8 mouse cellular contexts compared by ENCODE assay signal in genomic region chr6:21987554-21987953, GRCm38 (mm10). TPM values are rescaled to one million over a fixed set of nuclear protein-coding genes. Genes with fewer than 3 reads are reported as not detected.
A peak's percentile ranks its signal among the peaks of the same experiment; 100 is the strongest.
DNase-seq lines count a peak whose midpoint lies in the region; ATAC-seq and TF ChIP-seq lines count a peak whose summit lies in the region.

No protein-coding gene starts in this region.

- 96% methylated on average over 2 of the region's 2 CpGs for WGBS in kidney, adult 2 months
- WGBS in embryonic facial prominence, embryonic 13.5 days = 34% methylated on average over 2 of the region's 2 CpGs
- WGBS in limb, embryonic 14.5 days = 18% methylated on average over 2 of the region's 2 CpGs

- no peak for ATAC-seq in embryonic facial prominence, embryonic 13.5 days (ENCODE audit: insufficient number of reproducible peaks, insufficient read depth, low FRiP score, low TSS enrichment, low read depth)
- ATAC-seq in limb, embryonic 14.5 days (ENCODE audit: low FRiP score, low read depth) = no peak

- no peak for TF ChIP-seq CTCF in kidney, adult 2 months (conservative IDR thresholded peaks at IDR 0.05; ENCODE audit: insufficient read depth, insufficient read length, low read depth, low read length)

- no peak overlapping the region for H3K27ac ChIP-seq in kidney, adult 2 months (ENCODE audit: insufficient read depth, low read depth, low read length)
- H3K27ac ChIP-seq in embryonic facial prominence, embryonic 13.5 days = peak overlapping the region; percentile 89
- peak overlapping the region; percentile 84 for H3K27ac ChIP-seq in limb, embryonic 14.5 days (replicated peaks; ENCODE audit: low read depth, low read length)

- no peaks in the 10 kb centered on the region for H3K9me3 ChIP-seq in embryonic facial prominence, embryonic 13.5 days
- H3K9me3 ChIP-seq in limb, embryonic 14.5 days (ENCODE audit: control insufficient read depth, low read length) = no peaks in the 10 kb centered on the region

- H3K9ac ChIP-seq in embryonic facial prominence, embryonic 13.5 days = peak overlapping the region; percentile 78
- peak overlapping the region; percentile 84 for H3K9ac ChIP-seq in limb, embryonic 14.5 days (ENCODE audit: low read depth, low read length, severe bottlenecking)

- H3K4me3 ChIP-seq in kidney, adult 2 months (ENCODE audit: insufficient read depth, low read depth, low read length) = 0 out of 2 replicates have a peak overlapping the region, but pooled peaks have one; percentile 31
- H3K4me3 ChIP-seq in embryonic facial prominence, embryonic 13.5 days = peak overlapping the region; percentile 59
- peak overlapping the region; percentile 60 for H3K4me3 ChIP-seq in limb, embryonic 14.5 days (replicated peaks; ENCODE audit: low read length)

- no peak for TF ChIP-seq POLR2A in kidney, adult 2 months (IDR thresholded peaks at IDR 0.05; ENCODE audit: low read depth, low read length)
- TF ChIP-seq POLR2A in limb, embryonic 14.5 days (IDR thresholded peaks at IDR 0.05; ENCODE audit: borderline replicate concordance, extremely low read depth, insufficient read depth, insufficient read length) = no peak

- no peaks in the 10 kb centered on the region for H3K36me3 ChIP-seq in kidney, adult 2 months (ENCODE audit: control insufficient read depth, insufficient read depth, low read length)
- H3K36me3 ChIP-seq in embryonic facial prominence, embryonic 13.5 days = no peaks in the 10 kb centered on the region
- no peaks in the 10 kb centered on the region; the same call in 1 of the 2 replicates for H3K36me3 ChIP-seq in limb, embryonic 14.5 days (ENCODE audit: control insufficient read depth, insufficient read depth, low read length)

- H3K27me3 ChIP-seq in kidney, adult 2 months (replicated peaks; ENCODE audit: control insufficient read depth, insufficient read depth, low read length) = no peaks in the 10 kb centered on the region; the same call in 1 of the 2 replicates
- no peaks in the 10 kb centered on the region for H3K27me3 ChIP-seq in embryonic facial prominence, embryonic 13.5 days
- H3K27me3 ChIP-seq in limb, embryonic 14.5 days (ENCODE audit: control insufficient read depth, insufficient read depth, low read length) = no peaks in the 10 kb centered on the region

- peak overlapping the region; percentile 83 for H3K4me2 ChIP-seq in embryonic facial prominence, embryonic 13.5 days
- H3K4me2 ChIP-seq in limb, embryonic 14.5 days (replicated peaks; ENCODE audit: low read depth, low read length, severe bottlenecking) = peak overlapping the region; percentile 67

- no peak for DNase-seq in kidney, adult 2 months
- no peak for DNase-seq in kidney, postnatal 4 days
- DNase-seq in NIH3T3 (ENCODE audit: low read depth) = peak; percentile 48
- no peak for DNase-seq in limb, embryonic 14.5 days (ENCODE audit: low spot score)
- no peak for DNase-seq in right cerebral cortex, postnatal 10 days (ENCODE audit: low spot score in 2 of 2)
- no peak for DNase-seq in cerebellum, adult 9-11 months
- DNase-seq in B cell, adult 2 months = no peak

- H3K4me1 ChIP-seq in kidney, adult 2 months (ENCODE audit: control insufficient read depth, insufficient read depth, low read length) = peaks cover 4% of the 10 kb centered on the region; the same call in 1 of the 2 replicates
- H3K4me1 ChIP-seq in embryonic facial prominence, embryonic 13.5 days = peaks cover 6% of the 10 kb centered on the region
- H3K4me1 ChIP-seq in limb, embryonic 14.5 days (ENCODE audit: control insufficient read depth, insufficient read depth, low read length) = peaks cover 12% of the 10 kb centered on the region

RNA-seq across cellular contexts. Expression of gene Cped1, which starts 1.8 kb away (rescaled TPM):
- polyA plus RNA-seq in kidney, adult 2 months (2012; rRNA removed) = 5.9 and 6.2 TPM in 2 replicates
- 42.6 and 43.4 TPM in 2 replicates for polyA plus RNA-seq in embryonic facial prominence, embryonic 13.5 days (2015; fragmentation: Nextera tagmentation; extraction: Ambion mirVana)
- polyA plus RNA-seq in limb, embryonic 14.5 days (2012; rRNA removed) = 29.2 and 31.0 TPM in 2 replicates
- 44.3 and 55.7 TPM in 2 replicates for polyA plus RNA-seq in limb, embryonic 14.5 days (2014; fragmentation: Nextera tagmentation; extraction: Ambion mirVana)

RNA-seq across cellular contexts. Expression of gene Ing3, which starts 38.2 kb away (rescaled TPM):
- polyA plus RNA-seq in kidney, adult 2 months (2012; rRNA removed) = 10.9 and 11.0 TPM in 2 replicates
- 60.6 and 67.0 TPM in 2 replicates for polyA plus RNA-seq in embryonic facial prominence, embryonic 13.5 days (2015; fragmentation: Nextera tagmentation; extraction: Ambion mirVana)
- 19.8 and 25.3 TPM in 2 replicates for polyA plus RNA-seq in limb, embryonic 14.5 days (2012; rRNA removed)
- polyA plus RNA-seq in limb, embryonic 14.5 days (2014; fragmentation: Nextera tagmentation; extraction: Ambion mirVana) = 52.2 and 54.5 TPM in 2 replicates
